Mouse (Mus musculus) CD4-positive naive resting alpha-beta T cell, adult 57 days (primary cell): ENCODE data around the gene Krtcap3. TPM values are rescaled to one million over a fixed set of nuclear protein-coding genes. Genes with fewer than 3 reads are reported as not detected.

Source experiments
- total RNA-seq: library from RNA; stranded (reverse); gene quantifications from one replicate; pipeline ENCODE4 v1.2.4, GENCODE M21; 2023

Krtcap3 gene
- total RNA-seq = 28.9 TPM

DNA sequence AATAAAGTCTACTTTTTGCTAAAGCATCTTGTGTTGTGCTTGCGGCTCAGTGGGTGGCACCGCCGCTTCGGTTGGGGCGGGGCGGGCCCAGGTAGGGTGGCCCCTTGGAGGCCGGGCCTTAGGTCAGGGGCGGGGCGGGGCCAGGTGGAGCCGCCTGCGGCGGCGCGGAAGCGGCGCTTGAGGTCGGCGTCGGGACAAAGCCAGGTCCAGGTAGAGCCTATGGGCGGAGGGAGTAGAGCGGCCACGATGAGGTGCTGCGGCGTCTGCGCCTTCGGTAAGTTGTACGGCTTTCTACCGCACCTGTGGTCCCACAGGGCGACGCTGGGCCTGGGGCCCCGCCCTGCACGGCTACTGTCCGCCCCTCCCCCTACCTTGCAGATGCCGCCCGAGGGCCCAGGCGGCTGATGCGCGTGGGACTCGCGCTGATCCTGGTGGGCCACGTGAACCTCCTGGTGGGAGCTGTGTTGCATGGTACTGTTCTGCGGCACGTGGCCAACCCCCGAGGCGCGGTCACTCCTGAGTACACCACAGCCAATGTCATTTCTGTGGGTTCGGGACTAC is at the start of gene Krtcap3:
Krtcap3 (plus strand) TSS at position 151 of the 561 bp plus-strand sequence.

GRCm38 (mm10) chr5:31201742-31202590 is 49.5 kb upstream of the Krtcap3 start, which contains the start of gene Zfp513:
Zfp513 (minus strand) TSS chr5:31202303.

GRCm38 (mm10) chr5:31220448-31221303 is 30.8 kb upstream of the Krtcap3 start, which contains the start of gene Ppm1g:
Ppm1g (minus strand) TSS chr5:31220687.

GRCm38 (mm10) chr5:31240637-31241521 is 10.6 kb upstream of the Krtcap3 start, which contains the start of the genes Nrbp1 and Gm9970:
Nrbp1 (plus strand) TSS chr5:31240864.
Gm9970 (minus strand) TSS chr5:31241232.

DNA sequence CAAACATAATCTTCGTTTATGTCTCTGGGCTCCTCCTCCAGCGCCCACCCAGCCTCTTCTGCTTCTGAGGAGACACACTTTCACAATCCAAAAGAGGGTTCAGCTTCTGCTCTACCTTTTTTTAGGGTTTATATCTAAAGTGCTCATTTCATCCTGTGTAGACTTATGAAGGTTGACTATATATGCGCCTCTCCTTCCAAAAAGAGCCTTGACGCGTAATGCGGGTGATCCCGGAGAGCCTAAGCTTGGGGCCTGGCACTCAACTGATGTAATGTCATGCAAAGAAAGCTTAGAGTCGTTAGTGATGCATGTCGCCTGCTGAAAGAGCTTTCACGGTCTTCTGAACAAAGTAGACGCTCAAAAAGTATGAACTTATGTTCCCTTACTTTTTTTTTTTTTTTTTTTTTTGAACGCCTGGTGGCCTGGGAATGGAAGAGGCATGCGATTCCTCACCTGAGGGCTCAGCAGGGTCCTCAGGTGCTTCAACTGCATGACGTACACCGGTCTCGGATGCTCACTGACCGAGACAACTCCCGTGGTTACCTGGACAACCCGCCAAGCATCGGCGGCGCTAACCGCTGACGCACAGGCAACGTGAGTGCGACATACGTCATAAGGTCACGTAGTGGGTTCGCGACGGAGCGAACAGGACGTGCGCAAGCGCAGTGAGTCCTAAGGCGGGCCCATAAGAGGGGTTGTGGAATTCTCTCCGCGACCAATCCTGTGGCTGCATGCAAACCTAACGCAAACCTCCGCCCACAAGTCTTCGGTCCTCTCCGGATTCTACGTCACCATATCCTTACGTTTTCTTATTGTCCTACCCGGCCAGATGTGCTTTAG is 39.2 kb downstream of the Krtcap3 start, which contains the start of gene Ift172:
Ift172 (minus strand) TSS at position 596 of the 840 bp plus-strand sequence.

DNA sequence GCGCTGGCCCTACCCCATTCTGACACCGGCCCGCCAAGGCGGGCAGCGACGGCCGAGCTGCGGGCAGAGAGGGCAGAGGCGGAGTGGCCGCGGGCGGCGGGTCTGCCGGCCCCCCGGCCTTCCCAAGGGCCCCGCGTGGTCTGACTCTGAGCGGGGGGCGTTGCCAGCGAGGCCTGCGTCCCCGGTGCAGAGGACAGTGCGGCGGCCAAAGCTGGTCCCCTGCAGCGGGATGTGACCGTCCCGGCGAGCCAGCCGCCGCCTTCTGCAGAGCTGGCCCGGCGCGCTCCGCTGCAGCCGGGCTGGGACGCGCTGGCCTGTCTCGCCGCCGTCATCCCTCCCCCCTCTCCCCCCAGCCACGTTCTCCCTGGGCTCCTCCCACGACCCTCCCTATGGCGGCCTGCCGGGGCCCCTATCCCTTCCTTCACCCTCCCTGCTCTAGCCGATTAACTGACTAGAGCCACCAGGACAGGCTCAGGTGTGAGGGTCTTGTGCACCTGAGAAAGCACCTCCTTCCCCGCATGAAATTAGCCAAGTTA is 44.2 kb downstream of the Krtcap3 start, which contains the start of gene Fndc4:
Fndc4 (minus strand) TSS at position 475 of the 536 bp plus-strand sequence.

GRCm38 (mm10) chr5:31297047-31297757 is 45.7 kb downstream of the Krtcap3 start, which contains the start of gene Gckr:
Gckr (plus strand) TSS chr5:31297443.

Other genes starting within 250 kb of the Krtcap3 start
- gene Atraid, start 203.4 kb upstream of the Krtcap3 start, total RNA-seq = 33.8 TPM
- gene Slc5a6, start 202.8 kb upstream of the Krtcap3 start, total RNA-seq = 11.6 TPM
- gene Cad, start 196.9 kb upstream of the Krtcap3 start, total RNA-seq = 43.7 TPM
- gene Dnajc5g, start 145.4 kb upstream of the Krtcap3 start, total RNA-seq = not detected
- 1.2 TPM for gene Slc30a3, start 143.5 kb upstream of the Krtcap3 start, total RNA-seq
- gene Trim54, start 135.0 kb upstream of the Krtcap3 start, total RNA-seq = not detected
- not detected for gene Ucn, start 112.9 kb upstream of the Krtcap3 start, total RNA-seq
- gene Mpv17, start 97.4 kb upstream of the Krtcap3 start, total RNA-seq = 17.7 TPM
- gene Gm29609, start 71.8 kb upstream of the Krtcap3 start, total RNA-seq = 4.7 TPM
- 148 TPM for gene Gtf3c2, start 71.5 kb upstream of the Krtcap3 start, total RNA-seq
- gene Snx17, start 58.5 kb upstream of the Krtcap3 start, total RNA-seq = 70.4 TPM
- 42.2 TPM for gene Eif2b4, start 58.3 kb upstream of the Krtcap3 start, total RNA-seq
- 27.6 TPM for gene Zfp513, start 49.4 kb upstream of the Krtcap3 start, total RNA-seq
- gene Ppm1g, start 31.0 kb upstream of the Krtcap3 start, total RNA-seq = 148 TPM
- gene Nrbp1, start 10.8 kb upstream of the Krtcap3 start, total RNA-seq = 193 TPM
- gene Gm9970, start 10.5 kb upstream of the Krtcap3 start, total RNA-seq = not detected
- 14.5 TPM for gene Ift172, start 39.4 kb downstream of the Krtcap3 start, total RNA-seq
- gene Fndc4, start 44.4 kb downstream of the Krtcap3 start, total RNA-seq = 1.3 TPM
- gene Gckr, start 45.8 kb downstream of the Krtcap3 start, total RNA-seq = 0.15 TPM
- 30.8 TPM for gene Zfp512, start 200.7 kb downstream of the Krtcap3 start, total RNA-seq
- 0.92 TPM for gene 4930548H24Rik, start 234.0 kb downstream of the Krtcap3 start, total RNA-seq
- 53.2 TPM for gene Gpn1, start 243.1 kb downstream of the Krtcap3 start, total RNA-seq